Mouse (Mus musculus) lung, adult 2 months (tissue): ENCODE results near the gene Pah. TPM values are rescaled to one million over a fixed set of nuclear protein-coding genes. Genes with fewer than 3 reads are reported as not detected.

Experiments
- DNase-seq: peaks from one replicate; pipeline ENCODE4 v3.0.0; 2022
- H3K4me1 ChIP-seq: fragments of 200-500 bp; 2 replicates; pipeline ENCODE4 v1.6.1; 2011; ENCODE audit warnings: low read length; ENCODE audit not compliant: control insufficient read depth, insufficient read depth
- H3K4me3 ChIP-seq: fragments of 200-500 bp; replicated peaks from 2 replicates; pipeline ENCODE3; 2011; ENCODE audit warnings: low read depth, mild to moderate bottlenecking, control low read depth, low read length; ENCODE audit errors: extremely low read depth
- CTCF ChIP-seq: fragments of 200-500 bp; IDR thresholded peaks from 2 replicates; pipeline ENCODE4 v1.5.1; 2011; ENCODE audit warnings: mild to moderate bottlenecking, low read length, control low read depth; ENCODE audit not compliant: insufficient read depth
- POLR2A ChIP-seq: fragments of 200-500 bp; IDR thresholded peaks from 2 replicates; pipeline ENCODE4 v1.6.1; 2011; ENCODE audit warnings: low read depth, mild to moderate bottlenecking, control low read depth, low read length, borderline replicate concordance; ENCODE audit errors: extremely low read depth
- WGBS: fragments of 180-500 bp; shearing (Covaris S2); methylation state at CpG from one replicate; pipeline ENCODE4 v1.1.7; 2018; 5-methylcytosine and 5-hydroxymethylcytosine counted together
- polyA plus RNA-seq: library from polyadenylated mRNA; depleted of rRNA; stranded (reverse); fragments of >200 nt; gene quantifications from 2 replicates; pipeline ENCODE4 v1.2.3, GENCODE M21; 2012; rRNA removed

Pah gene
- polyA plus RNA-seq: 0.25 TPM in 1 of 2 replicates, not detected in the other

DNA sequence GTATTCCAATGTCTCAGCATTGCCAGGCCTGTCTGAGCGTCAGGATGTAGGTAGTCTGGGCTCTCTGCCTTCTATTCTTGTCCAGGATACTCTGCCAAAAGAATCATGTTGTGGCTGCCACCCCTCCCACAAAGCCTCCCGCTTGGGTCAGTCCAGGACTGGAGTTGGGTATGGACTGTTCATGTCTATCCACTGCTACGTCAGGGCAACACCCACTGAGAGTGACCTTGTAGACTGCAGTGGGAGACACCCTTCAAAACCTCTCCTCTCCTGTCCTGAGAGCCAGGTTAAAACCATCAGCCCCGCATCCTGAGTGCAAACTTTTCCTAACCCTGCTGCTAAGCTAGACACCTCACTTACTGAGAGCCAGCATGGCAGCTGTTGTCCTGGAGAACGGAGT, at the start of gene Pah:
Pah (plus strand) TSS at position 150 of the 400 bp plus-strand sequence.
- no peak within 1 kb of the TSS for H3K4me3 ChIP-seq
- no peaks in the 10 kb centered on the region for H3K4me1 ChIP-seq
- DNase-seq: no peak
- TF ChIP-seq POLR2A (no peak), CTCF (no peak)
- WGBS: 76% methylated on average over 5 of the region's 5 CpGs

GRCm38 (mm10) chr10:87473475-87474131, 48.0 kb upstream of the Pah start:
- DNase-seq: no peak
- Histone ChIP-seq H3K4me1 (no peaks in the 10 kb centered on the region), H3K4me3 (no peak overlapping the region)
- TF ChIP-seq POLR2A (no peak), CTCF (no peak)
- WGBS: 61% methylated on average over 10 of the region's 10 CpGs

DNA sequence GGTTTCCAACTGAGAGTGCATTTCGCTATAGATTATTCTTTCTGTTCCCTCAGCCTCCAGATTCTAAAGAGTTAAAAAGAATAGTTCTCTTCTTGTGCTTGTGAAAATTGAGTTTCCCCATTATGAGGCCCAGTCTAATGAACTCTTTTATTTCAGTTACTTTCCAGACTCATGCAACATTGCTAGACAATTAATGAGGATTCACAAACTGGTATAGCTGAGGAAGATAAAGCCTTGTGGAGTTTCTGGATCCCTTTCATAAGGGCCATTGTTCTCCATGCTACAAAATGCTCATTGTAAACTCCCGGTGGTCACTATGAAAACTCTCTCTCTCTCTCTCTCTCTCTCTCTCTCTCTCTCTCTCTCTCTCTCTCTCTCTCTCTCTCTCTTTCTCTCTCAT, 46.6 kb upstream of the Pah start:
- Histone ChIP-seq H3K4me3 (no peak overlapping the region), H3K4me1 (no peaks in the 10 kb centered on the region)
- DNase-seq: no peak
- WGBS: 82% methylated on average over 2 of the region's 2 CpGs
- TF ChIP-seq POLR2A: no peak
- TF ChIP-seq CTCF: no peak

- TF ChIP-seq POLR2A (no peak), CTCF (no peak)
- no peaks in the 10 kb centered on the region for H3K4me1 ChIP-seq
- no peak for DNase-seq
- no peak overlapping the region for H3K4me3 ChIP-seq
- WGBS: 56% methylated on average over 5 of the region's 5 CpGs
Measured at GRCm38 (mm10) chr10:87477895-87478294, 43.7 kb upstream of the Pah start.

GRCm38 (mm10) chr10:87484831-87485720, 36.5 kb upstream of the Pah start:
- no peak overlapping the region for H3K4me3 ChIP-seq
- no peak for TF ChIP-seq CTCF
- TF ChIP-seq POLR2A: no peak
- no peaks in the 10 kb centered on the region for H3K4me1 ChIP-seq
- DNase-seq: no peak
- 6% methylated on average over 17 of the region's 17 CpGs for WGBS

DNA sequence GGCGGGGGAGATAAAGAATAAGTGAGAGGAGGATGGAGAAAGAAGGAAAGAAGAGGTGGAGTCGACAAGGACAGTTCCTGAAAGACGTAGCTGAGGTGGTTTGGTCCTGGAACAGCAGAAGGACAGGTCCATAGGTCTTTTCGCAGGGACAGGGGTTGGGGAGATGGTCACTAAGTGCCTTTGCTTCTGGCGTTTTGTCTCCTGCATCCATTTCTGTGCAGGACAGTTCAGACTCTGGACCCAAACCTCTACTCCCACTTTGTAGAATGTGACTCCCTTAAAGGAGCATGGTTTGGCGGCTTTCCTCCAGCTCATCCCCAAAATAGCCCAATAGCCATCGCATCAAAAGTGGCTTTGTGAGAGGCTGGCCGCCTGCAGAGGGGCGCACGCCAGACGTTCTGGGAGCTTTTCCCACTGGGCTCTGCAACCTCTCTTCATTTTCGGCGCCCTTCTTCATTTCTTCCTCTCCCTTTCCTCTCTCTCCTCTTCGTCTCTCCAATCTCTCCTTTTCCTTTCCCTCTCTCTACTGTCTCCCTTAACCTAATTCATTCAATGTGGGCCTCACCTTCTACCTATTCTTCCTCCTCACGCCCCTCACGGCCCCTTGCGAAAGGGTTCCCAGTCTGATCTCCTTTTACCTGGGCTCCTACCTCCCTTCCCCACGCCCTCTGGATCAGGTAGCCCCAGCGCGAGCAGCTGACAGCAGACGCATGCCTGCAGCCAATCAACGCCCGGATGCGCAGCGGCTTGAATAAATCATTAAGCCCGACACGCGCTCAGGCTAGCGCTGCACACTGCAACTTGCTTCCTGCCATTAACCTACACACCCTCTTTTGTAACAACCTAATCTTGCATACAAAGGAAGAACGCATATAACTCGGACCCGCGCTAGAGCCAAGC, 35.6 kb upstream of the Pah start:
- H3K4me3 ChIP-seq: no peak overlapping the region
- no peaks in the 10 kb centered on the region for H3K4me1 ChIP-seq
- no peak for DNase-seq
- under 1% methylated on average over 33 of the region's 33 CpGs for WGBS
- TF ChIP-seq POLR2A (no peak), CTCF (no peak)

GRCm38 (mm10) chr10:87488429-87489145, 33.0 kb upstream of the Pah start:
- TF ChIP-seq POLR2A: no peak
- TF ChIP-seq CTCF: no peak
- DNase-seq: no peak
- WGBS: 5% methylated on average over 16 of the region's 16 CpGs
- H3K4me1 ChIP-seq: no peaks in the 10 kb centered on the region; the same call in 1 of the 2 replicates
- no peak overlapping the region for H3K4me3 ChIP-seq

- TF ChIP-seq CTCF: no peak
- no peak for DNase-seq
- no peaks in the 10 kb centered on the region; the same call in 1 of the 2 replicates for H3K4me1 ChIP-seq
- no peak overlapping the region for H3K4me3 ChIP-seq
- WGBS: 6% methylated on average over 18 of the region's 18 CpGs
Measured at GRCm38 (mm10) chr10:87489246-87490009, 32.2 kb upstream of the Pah start.

- TF ChIP-seq POLR2A (no peak), CTCF (no peak)
- no peak for DNase-seq
- H3K4me3 ChIP-seq: no peak overlapping the region
- 11% methylated on average over 2 of the region's 2 CpGs for WGBS
- H3K4me1 ChIP-seq: no peaks in the 10 kb centered on the region; the same call in 1 of the 2 replicates
Measured at GRCm38 (mm10) chr10:87490328-87490727, 31.3 kb upstream of the Pah start.
